Mouse (Mus musculus) ovary, postnatal 14 days (tissue): ENCODE results near the gene Arrb2.
"Not testable (repeated sequence)": the region's sequence is repeated elsewhere in the genome, so short reads cannot be mapped to it uniquely, and the experiment has no call there.

ENCODE experiments used
- DNase-seq: peaks from one replicate; pipeline ENCODE4 v3.0.0; 2022; ENCODE audit warnings: low spot score

The Arrb2 gene

GRCm38 (mm10) chr11:70432048-70432894 is at the start of gene Arrb2:
Arrb2 (plus strand) TSS chr11:70432635.
- DNase-seq, result peak; percentile 99

GRCm38 (mm10) chr11:70384136-70384535 is 48.3 kb upstream of the Arrb2 start:
- DNase-seq, result no peak

GRCm38 (mm10) chr11:70387436-70387835 is 45.0 kb upstream of the Arrb2 start:
- no peak for DNase-seq

DNA sequence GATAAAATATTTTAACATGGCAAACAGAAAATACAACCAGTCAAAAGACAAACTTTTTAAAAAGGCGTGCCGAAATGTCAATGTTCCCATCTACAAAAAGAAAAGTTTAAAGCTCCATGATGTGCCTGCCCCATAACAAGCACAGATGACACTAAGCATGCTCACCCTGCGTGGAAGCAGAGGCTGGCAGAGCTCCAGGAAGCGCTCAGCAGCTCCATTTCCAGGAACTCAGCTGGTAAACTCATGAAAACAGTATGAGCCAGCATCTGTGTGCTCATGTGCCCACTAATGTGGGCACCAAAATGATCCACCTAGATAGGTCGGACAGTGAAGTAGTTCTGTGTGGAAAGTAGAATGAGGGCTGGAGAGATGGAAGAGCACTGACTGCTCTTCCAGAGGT is 43.0 kb upstream of the Arrb2 start:
- DNase-seq, result no peak

- DNase-seq, result peak; percentile 34
Measured at GRCm38 (mm10) chr11:70403598-70403997, 28.8 kb upstream of the Arrb2 start.

DNA sequence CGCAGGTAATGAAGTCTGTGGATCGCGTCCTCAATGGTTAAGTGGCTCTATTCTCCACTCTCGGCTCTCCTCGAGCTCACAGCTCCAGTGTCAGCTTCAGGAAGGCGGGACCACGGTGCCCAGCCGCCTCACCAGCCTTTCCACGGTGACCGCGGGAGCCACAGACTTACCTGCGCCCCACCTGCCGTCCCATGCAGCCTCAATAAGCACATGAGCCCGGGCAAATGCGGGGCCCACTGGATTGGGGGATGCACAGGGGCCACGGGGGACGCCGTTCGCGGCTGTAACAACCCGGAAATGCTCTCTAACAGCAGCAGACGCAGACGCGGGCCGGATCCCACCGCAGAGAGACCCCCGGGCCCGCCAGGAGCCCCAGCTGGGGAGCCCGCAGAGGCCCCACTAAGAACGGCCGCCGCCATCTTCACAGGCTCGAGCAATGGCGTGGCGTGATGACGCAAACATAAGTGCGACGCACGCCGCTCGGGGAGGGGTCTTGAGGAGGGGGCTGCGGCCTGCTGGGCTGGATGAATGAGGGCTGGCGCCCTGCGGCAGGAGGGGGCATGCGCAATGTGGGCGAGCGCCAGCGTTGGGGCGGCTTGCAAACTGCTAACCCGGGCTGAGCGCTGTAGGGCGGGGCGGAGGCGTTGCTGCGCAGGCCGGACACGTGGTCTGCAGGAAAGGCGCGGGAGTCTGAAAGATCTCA is 22.7 kb upstream of the Arrb2 start, which contains the start of gene Pelp1:
Gene Pelp1 (minus strand): TSS at position 438 of the 703 bp plus-strand sequence.
- peak; percentile 91 for DNase-seq

- DNase-seq, result no peak
Measured at GRCm38 (mm10) chr11:70410297-70410643, 22.2 kb upstream of the Arrb2 start.

GRCm38 (mm10) chr11:70412591-70412990 is 19.8 kb upstream of the Arrb2 start:
- no peak for DNase-seq

GRCm38 (mm10) chr11:70413961-70414360 is 18.5 kb upstream of the Arrb2 start:
- peak; percentile 76 for DNase-seq

DNA sequence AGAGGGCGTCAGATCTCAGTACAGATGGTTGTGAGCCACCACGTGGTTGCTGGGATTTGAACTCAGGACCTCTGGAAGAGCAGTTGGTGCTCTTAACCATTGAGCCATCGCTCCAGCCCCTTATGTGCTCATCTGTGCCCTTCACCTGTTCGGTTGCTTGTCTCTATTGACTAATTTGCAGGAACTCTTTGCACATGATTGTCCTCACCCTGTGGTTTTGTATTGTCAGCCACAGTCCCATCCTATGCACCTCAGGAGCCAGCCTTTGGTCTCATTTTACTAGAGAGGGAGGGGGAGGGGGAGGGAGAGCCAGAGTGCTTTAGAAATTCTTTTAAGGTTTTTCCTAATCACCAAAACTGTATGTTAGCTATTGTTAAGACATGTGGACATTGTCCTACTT is 14.2 kb upstream of the Arrb2 start:
- DNase-seq, result no peak

DNA sequence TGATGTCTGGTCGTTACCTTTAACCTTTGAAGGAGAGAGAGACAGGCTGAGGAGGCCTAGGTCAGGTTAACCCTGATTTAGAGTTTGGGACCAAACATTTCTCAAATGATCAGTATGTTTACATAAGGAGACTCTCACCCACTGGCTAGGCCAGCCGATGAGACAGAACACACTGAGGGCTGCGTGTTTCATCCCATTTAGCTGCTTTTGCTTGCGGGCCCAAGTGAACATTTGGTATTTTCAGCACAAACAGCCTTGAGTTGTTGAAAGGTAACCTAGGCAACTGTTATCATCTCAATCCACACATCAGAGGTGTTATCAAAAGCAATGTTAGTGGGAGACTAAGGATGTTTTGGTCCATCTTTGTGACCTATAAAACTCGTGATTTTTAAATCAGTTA is 12.9 kb upstream of the Arrb2 start:
- DNase-seq, result no peak

DNA sequence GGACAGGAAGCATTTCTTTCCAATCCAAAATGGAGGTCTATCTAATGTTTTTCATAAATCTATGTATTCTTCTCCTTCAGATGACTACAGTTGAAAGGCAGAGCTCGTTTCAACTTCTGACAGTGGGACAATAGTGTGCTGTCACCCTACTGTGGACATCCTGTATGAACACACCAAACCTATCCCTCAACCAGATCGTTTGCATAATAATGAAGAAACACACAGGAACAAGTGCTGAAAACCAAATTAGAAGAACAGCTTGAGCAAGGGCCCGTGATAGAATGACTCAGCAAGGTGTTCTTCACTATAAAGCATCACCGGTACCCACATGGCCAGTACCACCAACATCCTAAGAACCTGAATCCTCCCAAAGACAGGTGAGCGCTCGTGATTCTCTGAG is 5.8 kb upstream of the Arrb2 start:
- not testable (repeated sequence) for DNase-seq

- no peak for DNase-seq
Measured at GRCm38 (mm10) chr11:70431574-70431973, 861 bp upstream of the Arrb2 start.

DNA sequence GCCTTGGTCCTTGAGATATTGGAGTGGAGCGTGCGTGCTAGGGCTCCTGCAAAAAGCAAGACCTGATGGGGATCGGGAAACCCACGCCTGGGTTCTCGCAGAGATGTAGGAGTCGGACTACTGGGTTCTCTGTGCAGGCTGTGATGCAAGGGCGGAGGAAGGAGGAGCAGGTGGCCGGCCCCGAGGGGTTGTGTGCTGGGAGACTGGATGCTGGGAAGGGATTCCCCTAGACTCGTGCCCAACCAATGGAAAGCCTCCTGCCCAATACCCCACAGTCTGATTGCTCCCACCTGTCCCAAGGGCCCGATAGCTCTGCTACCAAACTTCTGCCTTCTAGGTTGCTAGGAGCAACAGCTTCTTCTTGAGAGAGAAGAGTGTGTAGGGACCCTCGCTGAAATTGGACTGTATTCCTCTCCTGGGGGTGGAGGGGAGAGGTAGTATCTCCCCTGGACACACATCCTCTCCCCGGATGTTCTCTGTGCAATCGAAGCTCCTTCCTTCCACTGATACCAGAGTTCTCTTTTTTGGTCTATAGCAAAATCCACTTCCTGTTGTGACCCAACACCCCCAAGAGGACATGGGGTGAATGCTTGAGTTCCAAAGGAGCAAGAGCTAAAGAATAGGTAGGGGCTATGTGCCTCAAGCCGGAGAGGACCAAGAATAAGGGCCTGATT is 597 bp downstream of the Arrb2 start:
- DNase-seq, result no peak

DNA sequence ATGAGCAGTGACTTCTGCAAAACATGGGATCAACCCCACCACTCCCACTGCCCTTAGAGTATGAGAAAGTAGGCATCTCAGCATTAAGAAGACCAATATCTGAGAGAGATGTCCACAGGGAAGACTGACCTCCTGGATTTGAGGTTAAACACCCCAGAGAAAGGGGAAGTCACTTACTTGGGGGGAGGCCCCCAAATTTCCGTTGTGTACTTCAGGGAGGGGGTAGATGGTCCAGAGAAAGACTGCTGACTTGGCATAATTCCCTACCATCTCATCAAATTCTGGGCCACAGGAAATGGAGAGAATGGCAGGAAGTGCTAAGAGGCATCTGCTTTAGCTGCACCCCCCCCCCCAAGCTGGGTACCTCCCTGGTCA is 1.1 kb downstream of the Arrb2 start:
- DNase-seq, result no peak

- no peak for DNase-seq
Measured at GRCm38 (mm10) chr11:70433951-70434350, 1.5 kb downstream of the Arrb2 start.

DNA sequence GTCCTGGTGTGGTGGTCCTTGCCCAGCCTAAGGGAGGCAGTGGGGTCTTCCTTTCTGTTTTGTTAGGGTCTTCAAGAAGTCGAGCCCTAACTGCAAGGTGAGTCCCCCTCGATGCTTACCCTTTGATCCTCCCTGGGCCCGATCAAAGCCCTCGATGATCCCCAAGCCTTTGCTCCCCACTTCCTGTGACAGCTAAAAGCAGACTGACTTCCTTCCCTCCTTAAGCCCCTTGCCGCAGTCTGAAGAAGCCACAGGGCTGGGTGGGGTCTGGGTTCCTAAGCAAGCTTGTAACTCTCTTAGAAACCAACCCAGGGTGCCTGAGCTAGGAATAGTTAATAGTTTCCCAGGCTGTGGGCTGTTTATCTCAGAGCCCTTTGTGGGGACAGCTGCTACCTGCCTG is 3.0 kb downstream of the Arrb2 start:
- no peak for DNase-seq

DNA sequence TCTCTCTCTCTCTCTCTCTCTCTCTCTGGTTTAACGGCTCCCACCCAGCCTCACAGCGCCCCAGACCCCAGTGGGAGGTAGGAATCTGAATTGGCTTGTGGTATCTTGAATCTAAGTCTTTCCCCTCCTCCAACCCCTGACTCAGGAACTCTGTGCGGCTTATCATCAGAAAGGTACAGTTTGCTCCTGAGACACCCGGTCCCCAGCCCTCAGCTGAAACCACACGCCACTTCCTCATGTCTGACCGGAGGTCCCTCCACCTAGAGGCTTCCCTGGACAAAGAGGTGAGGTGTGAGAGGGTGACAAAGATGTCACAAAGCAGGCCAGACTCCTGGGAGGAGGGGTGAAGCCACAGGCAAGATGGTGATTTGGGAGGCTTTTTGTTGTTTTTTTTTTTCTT is 5.0 kb downstream of the Arrb2 start:
- DNase-seq, result no peak

DNA sequence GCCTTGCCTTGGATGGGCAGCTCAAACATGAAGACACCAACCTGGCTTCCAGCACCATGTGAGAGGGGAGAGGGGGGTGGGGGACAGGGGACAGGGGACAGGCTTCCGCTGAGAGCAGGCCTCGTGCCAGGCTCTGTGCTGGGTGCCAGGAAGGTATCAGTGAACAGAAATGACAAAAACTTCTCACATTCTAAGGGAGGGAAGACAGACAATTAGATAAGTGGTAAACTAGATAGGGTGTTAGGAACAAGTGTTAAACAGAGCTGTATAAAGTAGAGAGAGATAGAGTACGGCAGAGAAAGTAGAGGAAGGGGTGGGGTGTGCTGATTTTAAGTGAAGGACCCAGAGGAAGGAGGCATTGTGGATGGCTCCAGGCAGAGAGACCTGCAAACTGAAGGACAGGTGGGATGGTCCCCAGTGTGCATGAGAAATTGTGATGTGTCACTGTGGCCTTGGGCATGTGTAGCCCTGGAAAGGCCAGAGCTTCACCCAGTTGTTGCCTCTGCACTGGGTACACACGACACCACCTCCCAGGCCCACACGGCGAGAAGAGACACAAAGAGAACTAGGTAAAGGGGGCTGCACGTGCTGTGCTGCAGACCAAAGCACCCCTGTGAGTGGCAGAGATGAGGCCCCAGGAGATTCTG is 6.4 kb downstream of the Arrb2 start:
- DNase-seq, result no peak

GRCm38 (mm10) chr11:70440637-70441036 is 8.2 kb downstream of the Arrb2 start:
- no peak for DNase-seq

DNA sequence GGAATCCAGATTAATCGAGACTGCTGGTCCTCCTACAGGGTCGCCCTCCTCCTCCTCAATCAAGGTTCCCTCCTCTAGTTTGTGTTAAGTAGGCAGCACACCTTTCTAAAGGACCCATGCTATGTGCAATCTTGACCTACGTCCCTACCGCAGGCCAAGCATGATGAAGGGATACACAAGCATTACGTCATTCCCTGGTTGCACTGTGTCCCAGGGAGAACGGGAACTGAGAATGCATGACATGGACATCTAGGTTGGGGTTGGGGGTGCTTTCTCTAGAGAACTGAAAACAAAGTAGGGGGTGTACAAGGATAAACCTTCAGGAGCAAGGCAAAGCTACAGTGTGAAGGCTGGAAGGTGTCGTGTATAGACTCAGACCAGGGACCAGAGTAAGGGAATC is 9.4 kb downstream of the Arrb2 start:
- no peak for DNase-seq

- DNase-seq, result no peak
Measured at GRCm38 (mm10) chr11:70443964-70444363, 11.5 kb downstream of the Arrb2 start.
